Mouse (Mus musculus): Measurements from ENCODE around the gene Fam89b. TPM values are rescaled to one million over a fixed set of nuclear protein-coding genes. Genes with fewer than 3 reads are reported as not detected.

Fam89b gene
- polyA plus RNA-seq, 1 experiment from 2014 or later: 93.4 TPM

DNA sequence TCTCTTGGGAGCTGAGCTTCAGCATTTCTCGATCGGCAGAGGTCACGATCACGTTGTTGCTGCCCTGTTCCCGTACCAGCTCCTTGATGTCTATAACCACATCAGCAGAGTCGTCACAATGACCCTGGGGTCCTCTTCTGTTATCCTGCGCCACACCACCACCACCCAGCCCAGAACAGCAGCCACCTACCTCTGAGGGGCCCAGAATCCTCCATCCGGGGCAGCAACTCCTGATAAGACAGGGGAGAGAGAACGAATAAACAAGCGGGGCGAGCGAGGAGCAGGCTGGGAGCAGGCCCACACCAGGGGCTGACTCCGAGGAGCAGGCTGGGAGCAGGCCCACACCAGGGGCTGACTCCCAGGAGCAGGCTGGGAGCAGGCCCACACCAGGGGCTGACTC, 43.0 kb downstream of the Fam89b start:
- peaks cover 46% of the 10 kb centered on the region for H3K36me3 ChIP-seq (ENCODE audit: insufficient read depth, low read length)
- 92% methylated on average over 13 of the region's 13 CpGs for WGBS
- H3K9ac ChIP-seq (replicated peaks; ENCODE audit: low read length): no peak overlapping the region
- H3K4me2 ChIP-seq (replicated peaks; ENCODE audit: low read depth, low read length): no peak overlapping the region
- H3K9me3 ChIP-seq (ENCODE audit: low read length): no peaks in the 10 kb centered on the region
- no peak for ATAC-seq (ENCODE audit: low FRiP score, low TSS enrichment)
- no peak overlapping the region for H3K27ac ChIP-seq (ENCODE audit: low read length)
- no peak overlapping the region for H3K4me3 ChIP-seq (ENCODE audit: low read length)
- peaks cover 24% of the 10 kb centered on the region for H3K4me1 ChIP-seq (ENCODE audit: insufficient read depth, low read length)
- H3K27me3 ChIP-seq (ENCODE audit: insufficient read depth, low read length): no peaks in the 10 kb centered on the region

DNA sequence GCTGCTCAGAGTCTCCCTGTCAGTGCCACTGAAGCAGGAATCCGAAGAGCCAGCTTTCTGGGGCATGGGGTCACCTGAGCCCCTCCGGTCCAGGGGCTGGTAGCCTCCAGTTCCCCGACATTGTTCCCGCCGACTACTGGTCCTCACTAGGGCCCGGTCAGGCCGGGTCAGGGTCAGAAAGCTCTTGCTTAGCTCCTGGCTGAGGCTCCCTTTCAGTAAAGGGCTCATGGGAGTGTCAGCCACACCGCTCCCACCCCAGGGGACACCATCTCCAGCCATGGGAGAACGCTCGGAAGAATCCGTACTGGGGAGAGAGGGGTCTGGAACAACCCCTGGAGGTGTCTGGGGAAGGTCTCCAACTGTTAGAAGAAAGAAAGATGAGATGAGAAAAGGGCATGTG, 43.6 kb downstream of the Fam89b start:
- 94% methylated on average over 11 of the region's 11 CpGs for WGBS
- peaks cover 47% of the 10 kb centered on the region for H3K36me3 ChIP-seq (ENCODE audit: insufficient read depth, low read length)

GRCm38 (mm10) chr19:5685431-5685830, 44.0 kb downstream of the Fam89b start:
- Histone ChIP-seq H3K4me3 (ENCODE audit: low read length) (no peak overlapping the region), H3K36me3 (ENCODE audit: insufficient read depth, low read length) (peaks cover 47% of the 10 kb centered on the region), H3K4me2 (replicated peaks; ENCODE audit: low read depth, low read length) (no peak overlapping the region), H3K4me1 (ENCODE audit: insufficient read depth, low read length) (peaks cover 14% of the 10 kb centered on the region), H3K9ac (replicated peaks; ENCODE audit: low read length) (no peak overlapping the region), H3K9me3 (ENCODE audit: low read length) (no peaks in the 10 kb centered on the region), H3K27ac (ENCODE audit: low read length) (no peak overlapping the region), H3K27me3 (ENCODE audit: insufficient read depth, low read length) (no peaks in the 10 kb centered on the region)
- 95% methylated on average over 19 of the region's 19 CpGs for WGBS
- ATAC-seq (ENCODE audit: low FRiP score, low TSS enrichment): no peak

More for the DNA sequence above, 43.6 kb downstream of the Fam89b start:
- Histone ChIP-seq H3K27ac (ENCODE audit: low read length) (no peak overlapping the region), H3K4me3 (ENCODE audit: low read length) (no peak overlapping the region), H3K27me3 (ENCODE audit: insufficient read depth, low read length) (no peaks in the 10 kb centered on the region), H3K9me3 (ENCODE audit: low read length) (no peaks in the 10 kb centered on the region), H3K9ac (replicated peaks; ENCODE audit: low read length) (no peak overlapping the region), H3K4me1 (ENCODE audit: insufficient read depth, low read length) (peaks cover 18% of the 10 kb centered on the region), H3K4me2 (replicated peaks; ENCODE audit: low read depth, low read length) (no peak overlapping the region)
- no peak for ATAC-seq (ENCODE audit: low FRiP score, low TSS enrichment)

DNA sequence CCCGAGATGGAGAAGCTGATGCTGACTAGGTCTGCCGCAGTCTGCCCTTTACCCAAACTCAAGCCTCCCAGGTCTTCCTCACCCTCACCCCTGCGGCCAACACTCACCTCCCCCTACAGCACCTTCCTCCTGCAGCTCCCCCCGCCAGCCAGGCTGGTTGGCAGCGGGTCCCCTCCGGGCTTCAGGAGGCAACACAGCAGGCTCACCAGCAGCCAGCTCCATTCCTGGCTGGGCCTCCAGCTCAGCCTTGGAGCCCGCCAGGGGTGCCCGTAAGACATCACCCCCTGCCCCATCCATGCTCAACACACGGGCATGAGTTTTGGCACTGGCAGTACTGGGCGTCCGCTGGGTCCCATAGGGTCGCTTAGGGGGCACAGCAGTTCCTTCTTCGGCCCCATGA, 44.5 kb downstream of the Fam89b start:
- H3K4me1 ChIP-seq (ENCODE audit: insufficient read depth, low read length): peaks cover 10% of the 10 kb centered on the region
- peaks cover 48% of the 10 kb centered on the region for H3K36me3 ChIP-seq (ENCODE audit: insufficient read depth, low read length)
- no peak overlapping the region for H3K27ac ChIP-seq (ENCODE audit: low read length)
- H3K9me3 ChIP-seq (ENCODE audit: low read length): no peaks in the 10 kb centered on the region
- no peak for ATAC-seq (ENCODE audit: low FRiP score, low TSS enrichment)
- 95% methylated on average over 13 of the region's 13 CpGs for WGBS
- H3K9ac ChIP-seq (replicated peaks; ENCODE audit: low read length): no peak overlapping the region
- no peak overlapping the region for H3K4me3 ChIP-seq (ENCODE audit: low read length)
- no peak overlapping the region for H3K4me2 ChIP-seq (replicated peaks; ENCODE audit: low read depth, low read length)
- H3K27me3 ChIP-seq (ENCODE audit: insufficient read depth, low read length): no peaks in the 10 kb centered on the region

DNA sequence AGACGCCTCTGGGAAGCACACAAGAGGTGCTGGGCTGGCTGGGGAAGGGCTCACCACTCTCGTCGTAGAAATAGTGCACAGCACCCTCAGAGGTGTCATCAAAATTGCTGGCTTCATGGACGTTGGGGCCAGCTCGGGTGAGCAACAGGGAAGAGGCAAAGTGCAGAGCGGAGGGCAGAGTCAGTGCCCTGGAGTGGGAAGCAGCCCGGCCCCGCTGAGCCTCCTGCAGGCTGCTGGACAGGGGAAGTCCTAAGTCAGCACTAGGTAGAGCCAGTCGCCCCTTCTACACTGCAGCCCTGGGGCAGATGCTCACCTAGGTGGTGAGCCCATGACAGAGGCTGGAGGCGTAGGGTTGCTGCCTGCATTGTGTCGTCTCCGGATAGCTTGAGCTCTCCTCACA, 45.2 kb downstream of the Fam89b start:
- Histone ChIP-seq H3K9me3 (ENCODE audit: low read length) (no peaks in the 10 kb centered on the region), H3K27ac (ENCODE audit: low read length) (no peak overlapping the region), H3K4me1 (ENCODE audit: insufficient read depth, low read length) (peaks cover 10% of the 10 kb centered on the region), H3K4me3 (ENCODE audit: low read length) (no peak overlapping the region), H3K36me3 (ENCODE audit: insufficient read depth, low read length) (peaks cover 55% of the 10 kb centered on the region), H3K9ac (replicated peaks; ENCODE audit: low read length) (no peak overlapping the region), H3K27me3 (ENCODE audit: insufficient read depth, low read length) (no peaks in the 10 kb centered on the region), H3K4me2 (replicated peaks; ENCODE audit: low read depth, low read length) (no peak overlapping the region)
- no peak for ATAC-seq (ENCODE audit: low FRiP score, low TSS enrichment)
- WGBS: 90% methylated on average over 12 of the region's 12 CpGs

DNA sequence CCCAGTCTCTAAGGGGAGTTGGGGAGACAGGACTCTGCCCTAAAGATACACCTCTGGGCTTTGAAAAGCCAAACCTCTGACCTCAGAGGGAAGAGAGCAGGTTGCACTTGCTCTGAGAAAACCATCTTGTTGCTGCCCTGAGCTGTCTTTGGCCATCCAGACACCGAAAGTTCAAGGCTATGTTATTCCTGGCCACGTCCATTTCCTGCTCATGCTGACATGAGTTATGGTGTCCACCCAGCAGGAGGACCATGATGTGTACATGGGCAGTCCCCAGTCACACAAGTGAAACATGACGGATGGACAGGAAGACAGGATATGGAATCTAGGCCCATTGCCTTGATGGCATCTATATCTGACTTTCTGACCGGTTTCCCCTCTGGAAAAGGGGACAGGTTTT, 49.0 kb downstream of the Fam89b start:
- Histone ChIP-seq H3K4me3 (ENCODE audit: low read length) (no peak overlapping the region), H3K27ac (ENCODE audit: low read length) (no peak overlapping the region; the same call in 1 of the 2 replicates), H3K27me3 (ENCODE audit: insufficient read depth, low read length) (no peaks in the 10 kb centered on the region), H3K9me3 (ENCODE audit: low read length) (no peaks in the 10 kb centered on the region), H3K9ac (replicated peaks; ENCODE audit: low read length) (no peak overlapping the region), H3K4me1 (ENCODE audit: insufficient read depth, low read length) (no peaks in the 10 kb centered on the region), H3K4me2 (replicated peaks; ENCODE audit: low read depth, low read length) (no peak overlapping the region), H3K36me3 (ENCODE audit: insufficient read depth, low read length) (peaks cover 72% of the 10 kb centered on the region)
- WGBS: 47% methylated on average over 4 of the region's 4 CpGs
- ATAC-seq (ENCODE audit: low FRiP score, low TSS enrichment): no peak

Small RNAs within 50 kb of the gene (microRNA-seq; reads per million reads assigned to microRNA genes)
- gene Mir6987: not detected

Other genes starting within 250 kb of the Fam89b start
- 44.2 and 50.5 TPM in 2 replicates for gene Mus81, start 241.3 kb downstream of the Fam89b start, polyA plus RNA-seq (2015; fragmentation: Nextera tagmentation; extraction: Ambion mirVana)
- gene Cfl1, start 239.2 kb downstream of the Fam89b start, polyA plus RNA-seq (2015; fragmentation: Nextera tagmentation; extraction: Ambion mirVana): 2,772 and 2,914 TPM in 2 replicates
- not detected in 2 replicates for gene 1700020D05Rik, start 225.9 kb downstream of the Fam89b start, polyA plus RNA-seq (2015; fragmentation: Nextera tagmentation; extraction: Ambion mirVana)
- 9.9 and 10.6 TPM in 2 replicates for gene Snx32, start 219.1 kb downstream of the Fam89b start, polyA plus RNA-seq (2015; fragmentation: Nextera tagmentation; extraction: Ambion mirVana)
- gene Ovol1, start 169.0 kb downstream of the Fam89b start, polyA plus RNA-seq (2015; fragmentation: Nextera tagmentation; extraction: Ambion mirVana): 17.2 and 18.9 TPM in 2 replicates
- gene Ap5b1, start 161.6 kb downstream of the Fam89b start, polyA plus RNA-seq (2015; fragmentation: Nextera tagmentation; extraction: Ambion mirVana): 10.9 and 11.5 TPM in 2 replicates
- gene Rnaseh2c, start 127.8 kb downstream of the Fam89b start, polyA plus RNA-seq (2015; fragmentation: Nextera tagmentation; extraction: Ambion mirVana): 133 and 146 TPM in 2 replicates
- 56.1 and 57.4 TPM in 2 replicates for gene Kat5, start 119.4 kb downstream of the Fam89b start, polyA plus RNA-seq (2015; fragmentation: Nextera tagmentation; extraction: Ambion mirVana)
- 56.9 and 58.3 TPM in 2 replicates for gene Rela, start 92.2 kb downstream of the Fam89b start, polyA plus RNA-seq (2015; fragmentation: Nextera tagmentation; extraction: Ambion mirVana)
- gene Sipa1, start 65.9 kb downstream of the Fam89b start, polyA plus RNA-seq (2015; fragmentation: Nextera tagmentation; extraction: Ambion mirVana): 37.1 and 39.6 TPM in 2 replicates
- 41.5 and 43.8 TPM in 2 replicates for gene Map3k11, start 40.9 kb downstream of the Fam89b start, polyA plus RNA-seq (2015; fragmentation: Nextera tagmentation; extraction: Ambion mirVana)
- 27.0 and 28.1 TPM in 2 replicates for gene Pcnx3, start 40.7 kb downstream of the Fam89b start, polyA plus RNA-seq (2015; fragmentation: Nextera tagmentation; extraction: Ambion mirVana)
- 0.15 and 0.23 TPM in 2 replicates for gene Kcnk7, start 25.3 kb downstream of the Fam89b start, polyA plus RNA-seq (2015; fragmentation: Nextera tagmentation; extraction: Ambion mirVana)
- 19.5 and 25.0 TPM in 2 replicates for gene Ehbp1l1, start 3.3 kb downstream of the Fam89b start, polyA plus RNA-seq (2015; fragmentation: Nextera tagmentation; extraction: Ambion mirVana)
- 18.1 and 21.5 TPM in 2 replicates for gene Ltbp3, start 11.3 kb upstream of the Fam89b start, polyA plus RNA-seq (2015; fragmentation: Nextera tagmentation; extraction: Ambion mirVana)
- 82.9 and 85.3 TPM in 2 replicates for gene Scyl1, start 41.8 kb upstream of the Fam89b start, polyA plus RNA-seq (2015; fragmentation: Nextera tagmentation; extraction: Ambion mirVana)
- gene Frmd8, start 145.6 kb upstream of the Fam89b start, polyA plus RNA-seq (2015; fragmentation: Nextera tagmentation; extraction: Ambion mirVana): 50.6 and 52.9 TPM in 2 replicates
- gene Slc25a45, start 148.2 kb upstream of the Fam89b start, polyA plus RNA-seq (2015; fragmentation: Nextera tagmentation; extraction: Ambion mirVana): 14.8 and 15.7 TPM in 2 replicates
- gene Tigd3, start 164.5 kb upstream of the Fam89b start, polyA plus RNA-seq (2015; fragmentation: Nextera tagmentation; extraction: Ambion mirVana): 3.7 and 4.4 TPM in 2 replicates
- gene Dpf2, start 183.4 kb upstream of the Fam89b start, polyA plus RNA-seq (2015; fragmentation: Nextera tagmentation; extraction: Ambion mirVana): 185 and 188 TPM in 2 replicates
- 16.5 and 17.3 TPM in 2 replicates for gene Cdc42ep2, start 195.2 kb upstream of the Fam89b start, polyA plus RNA-seq (2015; fragmentation: Nextera tagmentation; extraction: Ambion mirVana)
- gene Pola2, start 234.5 kb upstream of the Fam89b start, polyA plus RNA-seq (2015; fragmentation: Nextera tagmentation; extraction: Ambion mirVana): 77.7 and 82.1 TPM in 2 replicates